Mouse (Mus musculus): ENCODE measurements at regions not wholly inside any gene's neighbourhood (a gene's known extent, or its start where the extent isn't known, plus 50 kb on each side); places are given as distances from the start of the nearest gene placed in this dataset.

- Histone ChIP-seq H3K4me1 (peaks cover 19% of the 10 kb centered on the region), H3K27me3 (replicated peaks; ENCODE audit: low read depth, poor library complexity, severe bottlenecking) (no peaks in the 10 kb centered on the region), H3K27ac (replicated peaks) (no peak overlapping the region), H3K4me3 (no peak overlapping the region), H3K36me3 (replicated peaks) (no peaks in the 10 kb centered on the region), H3K9me3 (no peaks in the 10 kb centered on the region)
- DNase-seq (ENCODE audit: low spot score) = no peak
- WGBS = 93% methylated on average over 6 of the region's 6 CpGs
Measured at GRCm38 (mm10) chr3:65478215-65478614, 50.0 kb upstream of the Tiparp start.

GRCm38 (mm10) chr3:65477111-65477510, 51.1 kb upstream of the Tiparp start:
- H3K4me1 ChIP-seq = peaks cover 14% of the 10 kb centered on the region
- H3K27ac ChIP-seq (replicated peaks) = no peak overlapping the region
- 59% methylated on average over 4 of the region's 4 CpGs for WGBS
- no peaks in the 10 kb centered on the region for H3K36me3 ChIP-seq (replicated peaks)
- DNase-seq (ENCODE audit: low spot score) = no peak
- H3K4me3 ChIP-seq = no peak overlapping the region
- no peaks in the 10 kb centered on the region for H3K9me3 ChIP-seq
- H3K27me3 ChIP-seq (replicated peaks; ENCODE audit: low read depth, poor library complexity, severe bottlenecking) = no peaks in the 10 kb centered on the region

DNA sequence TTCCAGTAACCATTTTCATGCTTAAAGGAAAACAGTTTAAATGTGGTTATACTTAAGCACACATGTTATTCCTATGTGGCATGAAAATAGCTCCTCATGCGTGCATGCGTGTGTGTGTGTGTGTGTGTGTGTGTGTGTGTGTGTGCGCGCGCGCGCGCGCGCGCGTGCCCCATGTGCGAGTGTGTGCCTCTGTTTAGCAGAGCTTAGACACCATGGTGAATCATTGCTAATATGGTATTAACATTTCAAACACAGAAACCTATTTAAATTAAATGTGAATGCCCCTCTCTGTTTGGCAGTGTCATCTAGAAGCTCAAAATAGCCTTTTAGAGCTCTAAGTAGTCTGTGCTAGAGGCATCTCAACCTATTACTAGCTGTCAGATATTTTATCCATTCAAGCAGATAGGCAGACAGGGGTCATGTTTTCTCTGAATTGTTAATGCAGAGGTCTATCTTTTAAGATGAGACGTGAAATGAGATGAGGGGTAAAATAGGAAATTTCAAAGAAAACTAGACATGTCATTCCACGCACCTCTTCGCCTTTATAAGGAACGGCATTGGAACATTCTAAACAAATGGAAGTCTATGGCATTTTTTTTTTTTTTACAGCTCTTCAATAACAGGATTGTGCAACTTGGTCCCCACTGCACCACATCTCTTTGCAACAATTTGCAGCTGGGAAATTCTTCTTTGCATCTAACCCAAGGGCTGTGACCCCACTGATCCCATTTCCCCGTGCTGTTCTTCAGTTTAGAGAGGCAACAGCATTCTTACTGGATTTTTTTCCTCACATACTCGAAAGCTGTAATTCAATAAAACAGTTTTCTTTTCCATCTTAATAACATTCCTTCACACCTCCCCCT, 51.9 kb upstream of the Tiparp start:
- Histone ChIP-seq H3K27me3 (replicated peaks; ENCODE audit: low read depth, poor library complexity, severe bottlenecking) (no peaks in the 10 kb centered on the region), H3K9me3 (no peaks in the 10 kb centered on the region), H3K27ac (replicated peaks) (no peak overlapping the region), H3K36me3 (replicated peaks) (no peaks in the 10 kb centered on the region), H3K4me1 (peaks cover 14% of the 10 kb centered on the region), H3K4me3 (no peak overlapping the region)
- 84% methylated on average over 19 of the region's 19 CpGs for WGBS
- DNase-seq (ENCODE audit: low spot score) = no peak

DNA sequence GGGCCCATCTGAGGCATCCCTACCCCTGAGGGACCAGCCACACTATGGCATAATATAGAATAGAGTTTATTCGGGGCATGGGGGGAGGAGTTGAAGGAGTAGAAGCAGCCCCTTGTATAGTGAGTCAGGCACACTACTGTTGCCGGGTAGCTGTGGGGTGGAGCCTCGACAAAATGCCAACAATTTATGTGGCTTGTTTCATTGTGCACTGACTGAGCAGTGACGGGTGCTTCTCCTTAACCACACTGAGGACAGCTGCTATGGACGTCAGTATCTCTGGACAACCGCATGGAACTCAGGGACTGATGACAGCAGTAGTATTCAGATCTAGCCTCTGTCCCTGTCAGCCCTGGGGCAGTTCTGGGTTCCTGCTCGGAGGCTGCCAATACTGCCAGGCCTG, 53.6 kb upstream of the Tiparp start:
- H3K9me3 ChIP-seq = no peaks in the 10 kb centered on the region
- peaks cover 14% of the 10 kb centered on the region for H3K4me1 ChIP-seq
- DNase-seq (ENCODE audit: low spot score) = no peak
- no peaks in the 10 kb centered on the region for H3K36me3 ChIP-seq (replicated peaks)
- no peaks in the 10 kb centered on the region for H3K27me3 ChIP-seq (replicated peaks; ENCODE audit: low read depth, poor library complexity, severe bottlenecking)
- H3K27ac ChIP-seq (replicated peaks) = no peak overlapping the region
- no peak overlapping the region for H3K4me3 ChIP-seq
- 54% methylated on average over 7 of the region's 7 CpGs for WGBS

DNA sequence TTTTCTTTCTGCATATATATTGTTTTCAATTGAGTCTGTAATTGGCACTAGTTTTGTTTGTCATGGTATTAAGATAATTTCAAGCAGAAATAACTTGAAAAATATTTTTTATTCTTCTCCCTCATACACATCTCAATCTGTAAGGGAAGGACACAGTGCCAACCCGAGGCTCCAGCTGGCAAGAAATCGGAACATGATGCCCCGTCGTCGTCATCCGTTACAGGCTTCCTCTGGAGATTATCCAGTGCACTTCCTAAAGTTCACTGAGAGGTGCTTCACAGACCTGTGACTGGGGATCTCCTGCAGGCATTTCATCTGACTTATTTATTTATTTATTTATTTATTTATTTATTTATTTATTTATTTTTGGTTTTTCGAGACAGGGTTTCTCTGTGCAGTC, 56.4 kb upstream of the Tiparp start:
- no peak for DNase-seq (ENCODE audit: low spot score)
- Histone ChIP-seq H3K4me1 (peaks cover 3% of the 10 kb centered on the region), H3K9me3 (no peaks in the 10 kb centered on the region), H3K36me3 (replicated peaks) (no peaks in the 10 kb centered on the region), H3K4me3 (no peak overlapping the region), H3K27ac (replicated peaks) (no peak overlapping the region), H3K27me3 (replicated peaks; ENCODE audit: low read depth, poor library complexity, severe bottlenecking) (no peaks in the 10 kb centered on the region)
- 90% methylated on average over 7 of the region's 7 CpGs for whole genome bisulfite sequencing

DNA sequence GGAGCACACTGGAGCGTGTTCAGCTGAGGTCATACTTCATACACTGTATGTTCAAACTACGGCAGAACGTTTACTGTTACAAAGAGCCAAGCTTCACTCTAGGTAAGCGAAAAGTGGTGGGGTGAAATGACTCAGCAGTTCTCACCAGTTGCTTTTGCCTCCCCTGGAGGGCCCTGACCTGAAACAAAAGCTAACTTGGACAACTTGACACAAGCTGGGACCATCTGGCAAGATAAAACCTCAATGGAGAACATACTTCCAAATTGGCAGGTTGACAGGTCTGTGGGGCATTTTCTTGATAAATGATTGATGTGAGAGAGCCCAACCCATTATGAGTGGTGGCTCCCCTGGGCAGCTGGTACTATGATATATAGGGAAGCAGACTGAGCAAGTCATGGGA, 59.0 kb upstream of the Tiparp start:
- H3K27ac ChIP-seq (replicated peaks) = no peak overlapping the region
- no peaks in the 10 kb centered on the region for H3K36me3 ChIP-seq (replicated peaks)
- H3K27me3 ChIP-seq (replicated peaks; ENCODE audit: low read depth, poor library complexity, severe bottlenecking) = no peaks in the 10 kb centered on the region
- peaks cover 4% of the 10 kb centered on the region; the same call in 1 of the 2 replicates for H3K4me1 ChIP-seq
- no peak for DNase-seq (ENCODE audit: low spot score)
- no peak overlapping the region for H3K4me3 ChIP-seq
- no peaks in the 10 kb centered on the region for H3K9me3 ChIP-seq
- WGBS = 85% methylated on average over 4 of the region's 4 CpGs

GRCm38 (mm10) chr3:65464769-65465168, 63.4 kb upstream of the Tiparp start:
- DNase-seq (ENCODE audit: low spot score) = no peak
- WGBS = 51% methylated on average over 5 of the region's 5 CpGs
- Histone ChIP-seq H3K4me1 (peaks cover 4% of the 10 kb centered on the region; the same call in 1 of the 2 replicates), H3K27ac (replicated peaks) (no peak overlapping the region), H3K9me3 (no peaks in the 10 kb centered on the region), H3K27me3 (replicated peaks; ENCODE audit: low read depth, poor library complexity, severe bottlenecking) (no peaks in the 10 kb centered on the region), H3K4me3 (no peak overlapping the region), H3K36me3 (replicated peaks) (no peaks in the 10 kb centered on the region)

- H3K27ac ChIP-seq (replicated peaks) = no peak overlapping the region
- H3K36me3 ChIP-seq (replicated peaks) = no peaks in the 10 kb centered on the region
- no peaks in the 10 kb centered on the region for H3K9me3 ChIP-seq
- peaks cover 7% of the 10 kb centered on the region for H3K4me1 ChIP-seq
- 77% methylated on average over 4 of the region's 4 CpGs for WGBS
- H3K4me3 ChIP-seq = no peak overlapping the region
- no peaks in the 10 kb centered on the region for H3K27me3 ChIP-seq (replicated peaks; ENCODE audit: low read depth, poor library complexity, severe bottlenecking)
- DNase-seq (ENCODE audit: low spot score) = no peak
Measured at GRCm38 (mm10) chr3:65460936-65461335, 67.3 kb upstream of the Tiparp start.

- WGBS = 88% methylated on average over 5 of the region's 5 CpGs
- H3K36me3 ChIP-seq (replicated peaks) = no peaks in the 10 kb centered on the region
- no peak overlapping the region for H3K27ac ChIP-seq (replicated peaks)
- DNase-seq (ENCODE audit: low spot score) = no peak
- H3K4me3 ChIP-seq = no peak overlapping the region
- H3K9me3 ChIP-seq = no peaks in the 10 kb centered on the region
- no peaks in the 10 kb centered on the region for H3K27me3 ChIP-seq (replicated peaks; ENCODE audit: low read depth, poor library complexity, severe bottlenecking)
- H3K4me1 ChIP-seq = peaks cover 12% of the 10 kb centered on the region
Measured at GRCm38 (mm10) chr3:65459702-65460101, 67.3 kb upstream of the Ssr3 start.

DNA sequence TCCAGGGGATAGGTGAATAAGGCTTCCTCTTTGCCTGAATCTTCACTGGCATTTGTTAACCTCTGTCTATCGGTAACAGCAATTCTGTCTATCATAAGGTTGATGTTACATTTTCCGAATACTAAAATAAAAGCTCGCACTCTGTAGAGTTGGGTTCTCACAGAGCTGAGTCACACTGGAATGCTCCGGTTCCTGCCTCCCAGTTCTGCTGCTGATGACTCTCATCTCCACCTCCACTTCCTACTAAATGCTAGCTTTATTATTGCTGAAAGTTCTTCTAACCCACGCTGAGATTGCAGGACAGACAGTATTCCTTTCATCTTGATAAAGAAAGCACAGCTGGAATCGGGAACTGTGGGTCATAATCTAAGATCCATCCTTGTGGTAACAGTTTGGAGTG, 65.5 kb upstream of the Ssr3 start:
- no peak overlapping the region for H3K27ac ChIP-seq (replicated peaks)
- H3K9me3 ChIP-seq = no peaks in the 10 kb centered on the region
- H3K4me1 ChIP-seq = peaks cover 12% of the 10 kb centered on the region
- DNase-seq (ENCODE audit: low spot score) = no peak
- WGBS = 84% methylated on average over 6 of the region's 6 CpGs
- no peak overlapping the region for H3K4me3 ChIP-seq
- no peaks in the 10 kb centered on the region for H3K27me3 ChIP-seq (replicated peaks; ENCODE audit: low read depth, poor library complexity, severe bottlenecking)
- H3K36me3 ChIP-seq (replicated peaks) = no peaks in the 10 kb centered on the region

GRCm38 (mm10) chr3:65455597-65456284, 63.3 kb upstream of the Ssr3 start:
- Histone ChIP-seq H3K4me1 (peaks cover 12% of the 10 kb centered on the region), H3K36me3 (replicated peaks) (no peaks in the 10 kb centered on the region), H3K27ac (replicated peaks) (peak overlapping the region; percentile 76), H3K9me3 (no peaks in the 10 kb centered on the region), H3K4me3 (0 out of 2 replicates have a peak overlapping the region, but pooled peaks have one; percentile 3), H3K27me3 (replicated peaks; ENCODE audit: low read depth, poor library complexity, severe bottlenecking) (no peaks in the 10 kb centered on the region)
- WGBS = 38% methylated on average over 14 of the region's 14 CpGs
- DNase-seq (ENCODE audit: low spot score) = peak; percentile 57

DNA sequence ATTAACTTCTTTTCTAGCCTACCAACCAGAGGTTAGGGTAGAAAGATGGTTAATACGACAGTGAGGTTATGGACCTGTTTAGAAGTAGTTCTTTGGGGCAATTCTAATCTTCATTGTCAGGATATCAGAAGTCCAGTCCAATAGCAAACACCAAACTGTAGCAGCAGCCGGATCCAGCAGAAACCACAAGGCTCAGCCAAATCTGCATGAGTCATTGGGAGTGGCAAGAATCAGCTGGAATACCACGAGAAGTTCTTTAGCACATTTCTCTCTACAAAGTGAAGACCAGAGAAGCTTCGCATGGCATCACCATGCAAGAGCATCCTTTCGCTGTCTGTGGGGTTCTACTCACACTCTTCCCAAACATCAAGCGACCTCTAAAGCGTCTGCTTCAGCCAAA, 61.9 kb upstream of the Ssr3 start:
- Histone ChIP-seq H3K36me3 (replicated peaks) (no peaks in the 10 kb centered on the region), H3K27me3 (replicated peaks; ENCODE audit: low read depth, poor library complexity, severe bottlenecking) (no peaks in the 10 kb centered on the region), H3K9me3 (no peaks in the 10 kb centered on the region), H3K27ac (replicated peaks) (no peak overlapping the region), H3K4me1 (peaks cover 12% of the 10 kb centered on the region), H3K4me3 (no peak overlapping the region)
- no peak for DNase-seq (ENCODE audit: low spot score)
- 96% methylated on average over 7 of the region's 7 CpGs for WGBS

DNA sequence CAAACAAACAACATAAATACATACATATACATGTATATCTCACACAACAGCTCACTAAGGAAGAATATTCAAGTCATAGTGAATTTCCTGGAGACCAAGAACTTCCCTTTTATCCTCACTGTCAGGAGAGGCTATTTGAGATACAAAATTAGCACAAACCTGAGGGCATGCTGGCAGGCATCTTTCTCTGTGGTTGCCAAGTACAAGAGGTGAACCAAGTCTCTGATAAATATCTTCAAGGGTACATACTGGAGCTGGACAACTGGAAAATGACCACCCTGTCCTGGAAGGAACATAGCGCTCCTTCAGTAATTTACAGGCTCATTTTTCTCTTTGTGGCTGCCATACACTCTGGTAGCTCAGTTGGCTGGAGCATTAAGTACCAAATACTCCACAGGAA, 56.8 kb upstream of the Ssr3 start:
- 100% methylated on average over 1 of the region's 1 CpGs for WGBS
- DNase-seq (ENCODE audit: low spot score) = no peak
- no peaks in the 10 kb centered on the region for H3K9me3 ChIP-seq
- no peaks in the 10 kb centered on the region for H3K27me3 ChIP-seq (replicated peaks; ENCODE audit: low read depth, poor library complexity, severe bottlenecking)
- no peak overlapping the region for H3K27ac ChIP-seq (replicated peaks)
- H3K4me3 ChIP-seq = no peak overlapping the region
- no peaks in the 10 kb centered on the region for H3K4me1 ChIP-seq
- no peaks in the 10 kb centered on the region for H3K36me3 ChIP-seq (replicated peaks)

Measured in embryonic facial prominence, embryonic 10.5 days (tissue).